Mouse (Mus musculus) frontal cortex, adult (tissue): ENCODE measurements around the gene Mrpl40.
"Not testable (repeated sequence)": the region's sequence is repeated elsewhere in the genome, so short reads cannot be mapped to it uniquely, and the experiment has no call there.

Experiments
- ATAC-seq: cut with Nextera tagmentation; 2 replicates; pipeline ENCODE4 v1.9.2; 2017; ENCODE audit warnings: mild to moderate bottlenecking, moderate library complexity, mixed read lengths; ENCODE audit not compliant: low TSS enrichment

Mrpl40 gene

GRCm38 (mm10) chr16:18876442-18877308 lies at the start of gene Mrpl40, which contains the start of gene Hira:
Mrpl40 (minus strand) TSS chr16:18876862.
Hira (plus strand) TSS chr16:18877037.
- ATAC-seq: peak; percentile 75

GRCm38 (mm10) chr16:18921771-18922170 lies 45.1 kb upstream of the Mrpl40 start:
- no peak for ATAC-seq

- no peak for ATAC-seq
These were observed 39.4 kb upstream of the Mrpl40 start for GRCm38 (mm10) chr16:18916064-18916463.

GRCm38 (mm10) chr16:18905648-18906047 lies 29.0 kb upstream of the Mrpl40 start:
- no peak for ATAC-seq

- ATAC-seq: no peak
These were observed 19.8 kb upstream of the Mrpl40 start for GRCm38 (mm10) chr16:18896429-18896828.

- ATAC-seq: no peak
These were observed 18.6 kb upstream of the Mrpl40 start for GRCm38 (mm10) chr16:18895249-18895648.

- ATAC-seq: no peak
These were observed 17.2 kb upstream of the Mrpl40 start for GRCm38 (mm10) chr16:18893840-18894372.

GRCm38 (mm10) chr16:18884044-18884443 lies 7.4 kb upstream of the Mrpl40 start:
- no peak for ATAC-seq

GRCm38 (mm10) chr16:18878091-18878720 lies 1.5 kb upstream of the Mrpl40 start:
- ATAC-seq: peak; percentile 4

GRCm38 (mm10) chr16:18877386-18878090 lies 876 bp upstream of the Mrpl40 start:
- peak; percentile 28 for ATAC-seq

- no peak for ATAC-seq
These were observed 596 bp downstream of the Mrpl40 start for GRCm38 (mm10) chr16:18876091-18876441.

GRCm38 (mm10) chr16:18870495-18870894 lies 6.2 kb downstream of the Mrpl40 start:
- ATAC-seq: not testable (repeated sequence)

- ATAC-seq: 0 out of 2 replicates have a peak, but pooled peaks have one; percentile 44
These were observed 16.5 kb downstream of the Mrpl40 start for GRCm38 (mm10) chr16:18860186-18860585.

GRCm38 (mm10) chr16:18858551-18858950 lies 18.1 kb downstream of the Mrpl40 start:
- ATAC-seq: peak; percentile 59; the same call in 1 of the 2 replicates

GRCm38 (mm10) chr16:18849521-18850190 lies 27.0 kb downstream of the Mrpl40 start:
- ATAC-seq: not testable (repeated sequence)

- ATAC-seq: no peak
These were observed 30.3 kb downstream of the Mrpl40 start for GRCm38 (mm10) chr16:18846301-18846820.

- no peak for ATAC-seq
These were observed 38.3 kb downstream of the Mrpl40 start for GRCm38 (mm10) chr16:18838346-18838745.

- peak; percentile 99 for ATAC-seq
These were observed 40.0 kb downstream of the Mrpl40 start, which contains the start of the genes 2510002D24Rik and Gm28539 for GRCm38 (mm10) chr16:18836468-18837208. 2510002D24Rik (plus strand) TSS chr16:18836578. Gm28539 (plus strand) TSS chr16:18836584.

GRCm38 (mm10) chr16:18836073-18836467 lies 40.6 kb downstream of the Mrpl40 start:
- ATAC-seq: peak; percentile 27

- no peak for ATAC-seq
These were observed 43.2 kb downstream of the Mrpl40 start for GRCm38 (mm10) chr16:18833486-18833885.
